Mouse (Mus musculus) forebrain, embryonic 11.5 days (tissue): ENCODE data around the gene Dnajb5. TPM values are rescaled to one million over a fixed set of nuclear protein-coding genes. Genes with fewer than 3 reads are reported as not detected.

Experiments used
- ATAC-seq: fragments of 200-750 bp; cut with Nextera tagmentation; replicated peaks from 2 replicates; pipeline ENCODE4 v1.8.0; 2017; ENCODE audit warnings: moderate TSS enrichment; ENCODE audit not compliant: low FRiP score
- DNase-seq: peaks from one replicate; pipeline ENCODE4 v3.0.0-alpha.2; 2017; ENCODE audit warnings: low spot score
- H3K27ac ChIP-seq: fragments of 300-500 bp; sonication (generic); 2 replicates; pipeline ENCODE4 v1.5.1; 2014; ENCODE audit warnings: low read depth, low read length
- H3K27me3 ChIP-seq: fragments of 300-500 bp; sonication (generic); 2 replicates; pipeline ENCODE4 v1.6.1; 2014; ENCODE audit warnings: mild to moderate bottlenecking, low read length, mixed read lengths; ENCODE audit not compliant: control insufficient read depth, insufficient read depth
- H3K36me3 ChIP-seq: fragments of 300-500 bp; sonication (generic); 2 replicates; pipeline ENCODE4 v1.6.1; 2014; ENCODE audit warnings: mild to moderate bottlenecking, low read length, moderate library complexity, mixed read lengths; ENCODE audit not compliant: control insufficient read depth, insufficient read depth
- H3K4me1 ChIP-seq: fragments of 300-500 bp; sonication (generic); replicated peaks from 2 replicates; pipeline ENCODE4 v1.6.1; 2014; ENCODE audit warnings: low read length, mixed read lengths; ENCODE audit not compliant: control insufficient read depth, insufficient read depth
- H3K4me2 ChIP-seq: fragments of 300-500 bp; sonication (generic); 2 replicates; pipeline ENCODE4 v1.6.1; 2014; ENCODE audit warnings: low read depth, mild to moderate bottlenecking, low read length, moderate library complexity, mixed read lengths; ENCODE audit not compliant: severe bottlenecking
- H3K4me3 ChIP-seq: fragments of 300-500 bp; sonication (generic); 2 replicates; pipeline ENCODE4 v1.5.1; 2014; ENCODE audit warnings: low read depth, low read length
- H3K9ac ChIP-seq: fragments of 300-500 bp; sonication (generic); 2 replicates; pipeline ENCODE4 v1.6.1; 2014; ENCODE audit warnings: low read length
- H3K9me3 ChIP-seq: fragments of 300-500 bp; sonication (generic); 2 replicates; pipeline ENCODE4 v1.6.1; 2016; ENCODE audit warnings: low read length, mixed read lengths; ENCODE audit not compliant: control insufficient read depth
- WGBS: fragments of 180-500 bp; shearing (Covaris S2); extraction: QIAGEN DNeasy Blood & Tissue Kit; methylation state at CpG from one replicate; pipeline ENCODE4 v1.1.7; 2014; 5-methylcytosine and 5-hydroxymethylcytosine counted together
- polyA plus RNA-seq: library from polyadenylated mRNA; unstranded; fragments of >200 nt; fragmentation: Nextera tagmentation; extraction: Ambion mirVana; gene quantifications from 2 replicates; pipeline ENCODE4 v1.2.1, GENCODE M21; 2014

Gene Dnajb5
- polyA plus RNA-seq, 1 experiment from 2014 or later, result 16.4 TPM

GRCm38 (mm10) chr4:42945952-42946351 lies 3.7 kb upstream of the Dnajb5 start:
- DNase-seq (peak; percentile 77), ATAC-seq (no peak)
- Histone ChIP-seq H3K4me2 (no peak overlapping the region), H3K9me3 (no peaks in the 10 kb centered on the region), H3K4me1 (peaks cover 14% of the 10 kb centered on the region; the same call in 1 of the 2 replicates), H3K27ac (no peak overlapping the region), H3K4me3 (no peak overlapping the region), H3K36me3 (no peaks in the 10 kb centered on the region), H3K27me3 (no peaks in the 10 kb centered on the region), H3K9ac (no peak overlapping the region)
- WGBS, result 7% methylated on average over 5 of the region's 5 CpGs

DNA sequence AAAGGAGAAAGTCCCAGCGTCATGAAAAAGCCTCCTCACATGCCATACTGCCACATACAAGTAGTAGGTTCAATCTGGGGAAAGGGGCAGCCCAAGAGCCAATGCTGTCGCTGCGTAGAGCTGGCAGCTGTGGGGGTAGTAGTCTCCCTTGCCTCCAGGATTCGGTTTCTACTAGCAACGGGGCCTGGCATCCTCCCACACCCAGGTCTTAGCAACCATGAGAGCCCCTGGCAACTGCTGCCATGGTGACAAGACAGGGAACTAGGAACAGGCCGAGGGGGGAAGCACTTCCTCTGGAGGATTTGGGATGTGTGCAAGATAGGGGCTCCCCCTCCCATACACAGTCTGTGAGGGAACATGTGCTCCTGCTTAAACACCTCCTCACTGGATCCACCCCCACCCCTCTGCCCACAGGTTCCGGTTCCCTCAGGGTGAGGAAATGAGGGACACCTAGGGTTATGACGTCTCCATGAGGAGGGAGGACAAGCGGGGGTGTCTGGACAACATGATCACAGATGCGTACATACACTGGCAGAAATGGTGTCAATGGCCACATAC lies 2.8 kb upstream of the Dnajb5 start:
- peaks cover 17% of the 10 kb centered on the region; the same call in 1 of the 2 replicates for H3K4me1 ChIP-seq
- DNase-seq (peak; percentile 79), ATAC-seq (no peak; the same call in 1 of the 2 replicates)
- H3K9ac ChIP-seq, result peak overlapping the region; percentile 16
- 35% methylated on average over 10 of the region's 10 CpGs for WGBS
- H3K27ac ChIP-seq, result peak overlapping the region; percentile 18; the same call in 1 of the 2 replicates
- no peaks in the 10 kb centered on the region for H3K9me3 ChIP-seq
- H3K36me3 ChIP-seq, result no peaks in the 10 kb centered on the region
- H3K27me3 ChIP-seq, result no peaks in the 10 kb centered on the region
- peak overlapping the region; percentile 11; the same call in 1 of the 2 replicates for H3K4me2 ChIP-seq
- H3K4me3 ChIP-seq, result no peak overlapping the region

GRCm38 (mm10) chr4:42948527-42948926 lies 1.1 kb upstream of the Dnajb5 start:
- peaks cover 33% of the 10 kb centered on the region for H3K4me1 ChIP-seq
- WGBS, result 53% methylated on average over 13 of the region's 13 CpGs
- DNase-seq (peak; percentile 54), ATAC-seq (no peak)
- H3K27me3 ChIP-seq, result no peaks in the 10 kb centered on the region
- H3K9ac ChIP-seq, result no peak overlapping the region
- no peak overlapping the region for H3K27ac ChIP-seq
- H3K4me3 ChIP-seq, result no peak overlapping the region
- no peak overlapping the region for H3K4me2 ChIP-seq
- H3K9me3 ChIP-seq, result no peaks in the 10 kb centered on the region
- no peaks in the 10 kb centered on the region for H3K36me3 ChIP-seq

- Histone ChIP-seq H3K4me3 (peak overlapping the region; percentile 75), H3K9me3 (no peaks in the 10 kb centered on the region), H3K4me1 (peaks cover 37% of the 10 kb centered on the region), H3K27ac (no peak overlapping the region; the same call in 1 of the 2 replicates), H3K4me2 (peak overlapping the region; percentile 89), H3K9ac (no peak overlapping the region), H3K27me3 (no peaks in the 10 kb centered on the region), H3K36me3 (no peaks in the 10 kb centered on the region)
- 15% methylated on average over 14 of the region's 14 CpGs for WGBS
- ATAC-seq (no peak), DNase-seq (peak; percentile 49)
Observed at GRCm38 (mm10) chr4:42949051-42949675, 451 bp upstream of the Dnajb5 start.

GRCm38 (mm10) chr4:42950065-42950558 lies 498 bp downstream of the Dnajb5 start:
- ATAC-seq (peak; percentile 60), DNase-seq (peak; percentile 94)
- Histone ChIP-seq H3K4me3 (peak overlapping the region; percentile 75), H3K36me3 (no peaks in the 10 kb centered on the region; the same call in 1 of the 2 replicates), H3K4me1 (peaks cover 37% of the 10 kb centered on the region), H3K27me3 (no peaks in the 10 kb centered on the region), H3K9me3 (no peaks in the 10 kb centered on the region), H3K27ac (peak overlapping the region; percentile 95), H3K4me2 (peak overlapping the region; percentile 89), H3K9ac (peak overlapping the region; percentile 92)
- WGBS, result 1% methylated on average over 15 of the region's 27 CpGs

GRCm38 (mm10) chr4:42951206-42952195 lies 1.9 kb downstream of the Dnajb5 start:
- 60% methylated on average over 11 of the region's 11 CpGs for WGBS
- Histone ChIP-seq H3K9me3 (no peaks in the 10 kb centered on the region), H3K27ac (no peak overlapping the region), H3K4me1 (peaks cover 34% of the 10 kb centered on the region), H3K4me3 (peak overlapping the region; percentile 75), H3K4me2 (peak overlapping the region; percentile 89), H3K9ac (peak overlapping the region; percentile 4; the same call in 1 of the 2 replicates), H3K36me3 (no peaks in the 10 kb centered on the region; the same call in 1 of the 2 replicates), H3K27me3 (no peaks in the 10 kb centered on the region)
- no peak for ATAC-seq
- peak; percentile 48 for DNase-seq

- Histone ChIP-seq H3K9me3 (no peaks in the 10 kb centered on the region), H3K36me3 (no peaks in the 10 kb centered on the region; the same call in 1 of the 2 replicates), H3K4me1 (peaks cover 28% of the 10 kb centered on the region), H3K4me3 (no peak overlapping the region), H3K27ac (peak overlapping the region; percentile 13; the same call in 1 of the 2 replicates), H3K9ac (no peak overlapping the region; the same call in 1 of the 2 replicates), H3K4me2 (no peak overlapping the region), H3K27me3 (no peaks in the 10 kb centered on the region)
- 92% methylated on average over 7 of the region's 7 CpGs for WGBS
- ATAC-seq (no peak), DNase-seq (no peak)
Observed at GRCm38 (mm10) chr4:42952563-42952962, 2.9 kb downstream of the Dnajb5 start.
